Mouse (Mus musculus) forebrain, embryonic 15.5 days (tissue): ENCODE measurements around the gene Krtap10-4. TPM values are rescaled to one million over a fixed set of nuclear protein-coding genes. Genes with fewer than 3 reads are reported as not detected.
"Not testable (repeated sequence)": the region's sequence is repeated elsewhere in the genome, so short reads cannot be mapped to it uniquely, and the experiment has no call there.

ENCODE experiments used
- ATAC-seq: fragments of 200-750 bp; cut with Nextera tagmentation; replicated peaks from 2 replicates; pipeline ENCODE4 v1.8.0; 2017; ENCODE audit warnings: mild to moderate bottlenecking, moderate TSS enrichment, moderate library complexity
- H3K27ac ChIP-seq: fragments of 300-500 bp; sonication (generic); replicated peaks from 2 replicates; pipeline ENCODE4 v1.5.1; 2015; ENCODE audit warnings: mild to moderate bottlenecking, inconsistent platforms
- H3K27me3 ChIP-seq: fragments of 300-500 bp; sonication (generic); 2 replicates; pipeline ENCODE4 v1.6.1; 2015; ENCODE audit warnings: inconsistent platforms
- H3K36me3 ChIP-seq: fragments of 300-500 bp; sonication (generic); 2 replicates; pipeline ENCODE4 v1.6.1; 2015; ENCODE audit warnings: mild to moderate bottlenecking, inconsistent platforms
- H3K4me1 ChIP-seq: fragments of 300-500 bp; sonication (generic); 2 replicates; pipeline ENCODE4 v1.6.1; 2015; ENCODE audit warnings: inconsistent platforms
- H3K4me2 ChIP-seq: fragments of 300-500 bp; sonication (generic); replicated peaks from 2 replicates; pipeline ENCODE4 v1.6.1; 2015; ENCODE audit warnings: mild to moderate bottlenecking, inconsistent platforms
- H3K4me3 ChIP-seq: fragments of 300-500 bp; sonication (generic); 2 replicates; pipeline ENCODE4 v1.5.1; 2015; ENCODE audit warnings: mild to moderate bottlenecking, inconsistent platforms
- H3K9ac ChIP-seq: fragments of 300-500 bp; sonication (generic); replicated peaks from 2 replicates; pipeline ENCODE4 v1.6.1; 2015; ENCODE audit warnings: mild to moderate bottlenecking, inconsistent platforms
- H3K9me3 ChIP-seq: fragments of 300-500 bp; sonication (generic); 2 replicates; pipeline ENCODE4 v1.6.1; 2016; ENCODE audit warnings: inconsistent platforms
- WGBS: fragments of 180-500 bp; shearing (Covaris S2); methylation state at CpG from one replicate; pipeline ENCODE4 v1.1.7; 2015; ENCODE audit warnings: mixed read lengths; 5-methylcytosine and 5-hydroxymethylcytosine counted together
- polyA plus RNA-seq: library from polyadenylated mRNA; unstranded; fragments of >200 nt; fragmentation: Nextera tagmentation; extraction: Ambion mirVana; gene quantifications from 2 replicates; pipeline ENCODE4 v1.2.1, GENCODE M21; 2015

Gene Krtap10-4
- polyA plus RNA-seq, 1 experiment from 2014 or later: not detected

- Histone ChIP-seq H3K4me1 (no peaks in the 10 kb centered on the region), H3K4me3 (no peak overlapping the region), H3K27ac (no peak overlapping the region), H3K9ac (no peak overlapping the region), H3K4me2 (no peak overlapping the region), H3K9me3 (no peaks in the 10 kb centered on the region), H3K36me3 (no peaks in the 10 kb centered on the region), H3K27me3 (no peaks in the 10 kb centered on the region)
- no peak for ATAC-seq
- 17% methylated on average over 4 of the region's 4 CpGs for WGBS
Observed at GRCm38 (mm10) chr10:77819203-77819602, 7.7 kb downstream of the Krtap10-4 start.

- H3K36me3 ChIP-seq: no peaks in the 10 kb centered on the region
- H3K9me3 ChIP-seq: no peaks in the 10 kb centered on the region
- H3K9ac ChIP-seq: no peak overlapping the region
- no peak overlapping the region for H3K4me2 ChIP-seq
- no peak for ATAC-seq
- H3K27me3 ChIP-seq: no peaks in the 10 kb centered on the region
- 94% methylated on average over 4 of the region's 4 CpGs for WGBS
- H3K4me3 ChIP-seq: no peak overlapping the region
- no peaks in the 10 kb centered on the region for H3K4me1 ChIP-seq
- H3K27ac ChIP-seq: no peak overlapping the region
Observed at GRCm38 (mm10) chr10:77818523-77818922, 8.4 kb downstream of the Krtap10-4 start.

DNA sequence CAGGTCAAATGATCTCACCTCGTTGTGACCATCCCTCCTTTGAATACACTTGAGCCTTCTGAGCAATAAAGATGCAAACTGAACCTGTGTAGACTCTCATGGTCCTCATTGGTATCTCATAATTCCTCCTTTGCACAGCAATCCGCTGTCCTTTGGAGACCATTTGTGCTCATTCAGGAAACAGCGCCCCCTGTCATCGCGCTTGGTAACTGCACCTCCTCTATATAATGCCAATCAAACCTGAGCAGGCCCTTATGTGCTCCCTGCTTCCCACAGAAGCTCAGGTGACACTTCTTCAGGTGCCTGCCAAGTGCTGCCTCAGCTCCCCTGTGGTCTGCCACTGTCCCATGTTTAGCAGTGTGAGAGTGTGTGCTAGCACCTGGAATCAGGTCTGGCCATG, 11.4 kb downstream of the Krtap10-4 start:
- Histone ChIP-seq H3K27ac (no peak overlapping the region), H3K27me3 (no peaks in the 10 kb centered on the region), H3K36me3 (no peaks in the 10 kb centered on the region), H3K4me1 (no peaks in the 10 kb centered on the region), H3K4me3 (no peak overlapping the region), H3K9me3 (no peaks in the 10 kb centered on the region), H3K4me2 (no peak overlapping the region), H3K9ac (no peak overlapping the region)
- 30% methylated on average over 5 of the region's 5 CpGs for WGBS
- no peak for ATAC-seq

- H3K9me3 ChIP-seq: no peaks in the 10 kb centered on the region
- H3K4me2 ChIP-seq: no peak within 1 kb of the TSS
- H3K27ac ChIP-seq: no peak within 1 kb of the TSS
- 45% methylated on average over 4 of the region's 4 CpGs for WGBS
- H3K4me1 ChIP-seq: no peaks in the 10 kb centered on the region
- H3K9ac ChIP-seq: no peak within 1 kb of the TSS
- H3K4me3 ChIP-seq: no peak within 1 kb of the TSS
- no peaks in the 10 kb centered on the region for H3K36me3 ChIP-seq
- no peak for ATAC-seq
- no peaks in the 10 kb centered on the region for H3K27me3 ChIP-seq
Observed at GRCm38 (mm10) chr10:77814382-77814781, 12.5 kb downstream of the Krtap10-4 start, which contains the start of gene Gm2696. Gm2696 (plus strand) TSS chr10:77814682.

- Histone ChIP-seq H3K4me3 (no peak within 1 kb of the TSS), H3K4me2 (no peak within 1 kb of the TSS), H3K36me3 (no peaks in the 10 kb centered on the region), H3K9ac (no peak within 1 kb of the TSS), H3K27me3 (no peaks in the 10 kb centered on the region), H3K4me1 (no peaks in the 10 kb centered on the region), H3K27ac (no peak within 1 kb of the TSS), H3K9me3 (no peaks in the 10 kb centered on the region)
- WGBS: 71% methylated on average over 5 of the region's 5 CpGs
- ATAC-seq: no peak
Observed at GRCm38 (mm10) chr10:77811743-77812142, 15.2 kb downstream of the Krtap10-4 start, which contains the start of gene Gm9507. Gm9507 (minus strand) TSS chr10:77811843.

DNA sequence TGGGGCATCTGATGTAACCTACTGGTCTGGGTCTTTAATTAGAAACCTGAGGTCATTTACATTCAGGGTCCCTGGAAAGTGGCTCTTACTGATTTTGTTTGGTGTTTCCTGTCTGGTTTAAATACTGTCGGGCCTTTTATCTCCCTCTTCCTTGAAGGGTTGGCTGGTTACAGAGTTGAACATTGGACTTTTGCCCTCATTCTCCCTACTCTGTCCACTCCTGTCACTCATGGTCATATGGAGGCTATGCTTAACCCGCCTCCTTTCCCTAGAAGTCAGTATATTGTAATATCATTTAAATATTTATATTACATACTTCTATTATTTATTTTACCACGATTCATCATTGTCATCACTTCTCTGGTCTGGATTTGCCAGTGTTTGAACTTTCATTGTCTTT, 22.8 kb downstream of the Krtap10-4 start:
- no peaks in the 10 kb centered on the region for H3K27me3 ChIP-seq
- WGBS: 77% methylated on average over 3 of the region's 3 CpGs
- no peak overlapping the region for H3K9ac ChIP-seq
- no peak for ATAC-seq
- H3K27ac ChIP-seq: no peak overlapping the region
- no peak overlapping the region for H3K4me3 ChIP-seq
- H3K4me1 ChIP-seq: no peaks in the 10 kb centered on the region
- no peaks in the 10 kb centered on the region for H3K9me3 ChIP-seq
- H3K4me2 ChIP-seq: no peak overlapping the region
- H3K36me3 ChIP-seq: no peaks in the 10 kb centered on the region

GRCm38 (mm10) chr10:77798921-77799508, 27.9 kb downstream of the Krtap10-4 start, which contains the start of gene Gm19668:
Gm19668 (minus strand) TSS chr10:77799133.
- WGBS: 61% methylated on average over 8 of the region's 8 CpGs
- Histone ChIP-seq H3K36me3 (no peaks in the 10 kb centered on the region), H3K9ac (no peak within 1 kb of the TSS), H3K4me2 (no peak within 1 kb of the TSS), H3K4me1 (no peaks in the 10 kb centered on the region), H3K27ac (peak within 1 kb of the TSS; percentile 48; the same call in 1 of the 2 replicates), H3K27me3 (no peaks in the 10 kb centered on the region), H3K9me3 (no peaks in the 10 kb centered on the region), H3K4me3 (no peak within 1 kb of the TSS)
- no peak for ATAC-seq

DNA sequence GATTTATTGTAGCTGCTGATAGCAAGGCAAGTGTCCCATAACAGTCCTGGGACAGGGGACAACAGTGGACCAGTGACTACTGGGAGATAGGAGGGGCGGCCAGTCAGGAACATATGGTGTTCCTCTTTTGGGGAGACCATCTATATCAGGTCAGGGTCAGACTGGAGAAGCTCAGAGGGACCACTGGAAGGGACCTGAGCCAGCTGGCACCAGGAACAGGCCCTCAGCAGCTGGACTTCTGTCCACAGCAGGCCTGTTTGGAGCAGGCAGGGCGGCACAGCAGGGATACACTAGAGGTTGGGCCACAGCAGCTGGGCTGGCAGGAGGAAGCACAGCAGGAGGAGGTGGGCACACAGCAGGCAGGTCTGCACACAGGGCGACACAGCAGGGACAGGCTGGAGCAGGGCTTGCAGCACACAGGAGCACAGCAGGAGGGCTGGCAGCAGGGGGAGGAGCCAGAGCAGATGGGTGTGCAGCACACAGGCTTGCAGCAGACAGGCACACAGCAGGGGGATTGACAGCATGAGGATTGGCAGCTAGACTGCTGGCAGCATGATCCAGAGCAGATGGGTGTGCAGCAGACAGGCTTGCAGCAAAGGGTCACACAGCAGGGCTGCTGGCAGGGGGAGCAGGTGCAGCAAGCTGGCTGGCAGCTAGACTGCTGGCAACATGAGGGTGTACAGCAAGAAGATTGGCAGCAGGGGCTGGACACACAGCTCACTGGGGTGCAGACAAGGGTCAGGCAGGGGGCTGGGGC, 28.6 kb downstream of the Krtap10-4 start:
- H3K27ac ChIP-seq: peak overlapping the region; percentile 48; the same call in 1 of the 2 replicates

DNA sequence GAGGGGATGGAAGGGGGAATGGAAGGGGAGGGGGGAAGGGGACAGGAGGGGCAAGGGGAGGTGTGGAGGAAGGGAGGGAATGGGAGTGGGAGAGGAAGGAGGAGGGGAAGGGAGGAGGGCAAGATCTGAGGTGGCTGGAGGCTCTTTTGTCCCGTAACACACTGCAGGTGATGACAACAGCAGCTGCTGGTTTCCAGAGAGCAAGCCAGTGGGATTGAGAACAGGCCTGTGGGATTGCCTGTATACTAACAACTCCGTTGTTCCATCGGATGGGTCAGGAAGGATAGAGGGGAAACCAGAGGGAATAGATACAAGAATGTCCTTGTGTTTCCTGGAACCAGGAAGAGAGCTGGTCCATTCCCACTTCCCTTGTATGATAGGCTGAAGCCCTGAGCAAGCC, 29.2 kb downstream of the Krtap10-4 start:
- no peaks in the 10 kb centered on the region for H3K9me3 ChIP-seq
- 15% methylated on average over 3 of the region's 3 CpGs for WGBS
- H3K4me1 ChIP-seq: no peaks in the 10 kb centered on the region
- no peaks in the 10 kb centered on the region for H3K27me3 ChIP-seq
- H3K4me3 ChIP-seq: no peak overlapping the region
- H3K9ac ChIP-seq: no peak overlapping the region
- no peak for ATAC-seq
- H3K27ac ChIP-seq: peak overlapping the region; percentile 48; the same call in 1 of the 2 replicates
- no peak overlapping the region for H3K4me2 ChIP-seq
- no peaks in the 10 kb centered on the region for H3K36me3 ChIP-seq

More for the DNA sequence above, 28.6 kb downstream of the Krtap10-4 start:
- ATAC-seq, H3K9ac ChIP-seq, H3K9me3 ChIP-seq, H3K4me3 ChIP-seq, H3K4me1 ChIP-seq, H3K27me3 ChIP-seq, H3K36me3 ChIP-seq, H3K4me2 ChIP-seq: not testable (repeated sequence)
- WGBS: 34% methylated on average over 3 of the region's 3 CpGs

DNA sequence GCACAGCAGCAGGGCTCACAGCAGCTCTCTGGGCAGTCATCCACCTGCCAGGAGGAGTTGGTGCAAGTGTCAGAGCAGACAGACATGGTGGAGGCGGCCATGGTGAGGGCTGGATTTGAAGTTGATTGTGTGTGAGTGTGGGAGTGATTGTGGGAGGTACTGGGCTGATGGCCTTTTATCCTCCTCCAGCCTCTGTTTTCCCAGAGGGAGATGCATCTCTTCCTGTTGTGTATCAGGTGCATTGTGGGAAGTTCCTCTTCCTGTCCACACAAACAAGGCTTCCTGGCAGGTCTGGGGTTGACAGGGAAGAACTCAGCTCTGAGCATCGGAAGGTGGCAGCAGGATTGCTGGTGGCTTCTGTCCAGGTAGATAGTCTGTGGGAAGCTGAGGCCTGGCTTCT, 31.9 kb downstream of the Krtap10-4 start, which contains the start of gene Gm9639:
Gene Gm9639 (minus strand): TSS at position 101 of the 400 bp plus-strand sequence.
- no peak within 1 kb of the TSS for H3K4me2 ChIP-seq
- no peak for ATAC-seq
- 58% methylated on average over 2 of the region's 2 CpGs for WGBS
- H3K9ac ChIP-seq: no peak within 1 kb of the TSS
- H3K4me3 ChIP-seq: no peak within 1 kb of the TSS
- H3K9me3 ChIP-seq: no peaks in the 10 kb centered on the region
- no peaks in the 10 kb centered on the region for H3K36me3 ChIP-seq
- no peaks in the 10 kb centered on the region for H3K27me3 ChIP-seq
- H3K4me1 ChIP-seq: no peaks in the 10 kb centered on the region
- H3K27ac ChIP-seq: no peak within 1 kb of the TSS

GRCm38 (mm10) chr10:77788621-77789020, 38.3 kb downstream of the Krtap10-4 start:
- H3K4me1 ChIP-seq: no peaks in the 10 kb centered on the region
- H3K36me3 ChIP-seq: no peaks in the 10 kb centered on the region
- WGBS: 88% methylated on average over 2 of the region's 2 CpGs
- no peak overlapping the region for H3K4me2 ChIP-seq
- ATAC-seq: no peak
- H3K4me3 ChIP-seq: no peak overlapping the region
- no peak overlapping the region for H3K9ac ChIP-seq
- no peak overlapping the region for H3K27ac ChIP-seq
- no peaks in the 10 kb centered on the region for H3K9me3 ChIP-seq
- no peaks in the 10 kb centered on the region for H3K27me3 ChIP-seq

- 41% methylated on average over 1 of the region's 1 CpGs for WGBS
- not testable (repeated sequence) for H3K27me3 ChIP-seq, H3K9me3 ChIP-seq, H3K4me1 ChIP-seq, H3K4me2 ChIP-seq, H3K4me3 ChIP-seq, ATAC-seq, H3K36me3 ChIP-seq, H3K27ac ChIP-seq, H3K9ac ChIP-seq
Observed at GRCm38 (mm10) chr10:77787876-77788275, 39.0 kb downstream of the Krtap10-4 start, which contains the start of gene Gm7137. Gm7137 (minus strand) TSS chr10:77788200.
